Mouse (Mus musculus) kidney, embryonic 16.5 days (tissue): Measurements from ENCODE around the gene Ripply3. TPM values are rescaled to one million over a fixed set of nuclear protein-coding genes. Genes with fewer than 3 reads are reported as not detected.

Experiments
- ATAC-seq: fragments of 200-750 bp; cut with Nextera tagmentation; 2 replicates; pipeline ENCODE4 v1.8.0; 2017; ENCODE audit warnings: moderate TSS enrichment; ENCODE audit not compliant: low FRiP score, low TSS enrichment
- H3K27ac ChIP-seq: fragments of 300-500 bp; sonication (generic); 2 replicates; pipeline ENCODE4 v1.5.1; 2014; ENCODE audit warnings: low read length
- H3K27me3 ChIP-seq: fragments of 300-500 bp; sonication (generic); 2 replicates; pipeline ENCODE4 v1.6.1; 2014; ENCODE audit warnings: low read length, control low read depth, mixed read lengths; ENCODE audit not compliant: insufficient read depth
- H3K36me3 ChIP-seq: fragments of 300-500 bp; sonication (generic); 2 replicates; pipeline ENCODE4 v1.6.1; 2014; ENCODE audit warnings: low read length, control low read depth, mixed read lengths; ENCODE audit not compliant: insufficient read depth
- H3K4me1 ChIP-seq: fragments of 300-500 bp; sonication (generic); 2 replicates; pipeline ENCODE4 v1.6.1; 2014; ENCODE audit warnings: low read length, control low read depth, mixed read lengths; ENCODE audit not compliant: insufficient read depth
- H3K4me2 ChIP-seq: fragments of 300-500 bp; sonication (generic); replicated peaks from 2 replicates; pipeline ENCODE4 v1.6.1; 2014; ENCODE audit warnings: low read depth, low read length
- H3K4me3 ChIP-seq: fragments of 300-500 bp; sonication (generic); 2 replicates; pipeline ENCODE4 v1.5.1; 2014; ENCODE audit warnings: mild to moderate bottlenecking, low read length
- H3K9ac ChIP-seq: fragments of 300-500 bp; sonication (generic); replicated peaks from 2 replicates; pipeline ENCODE4 v1.6.1; 2014; ENCODE audit warnings: low read length
- H3K9me3 ChIP-seq: fragments of 300-500 bp; sonication (generic); 2 replicates; pipeline ENCODE4 v1.6.1; 2016; ENCODE audit warnings: low read length, control low read depth
- WGBS: fragments of 180-500 bp; shearing (Covaris S2); extraction: QIAGEN DNeasy Blood & Tissue Kit; methylation state at CpG from one replicate; pipeline ENCODE4 v1.1.7; 2014; 5-methylcytosine and 5-hydroxymethylcytosine counted together
- polyA plus RNA-seq: library from polyadenylated mRNA; unstranded; fragments of >200 nt; fragmentation: Nextera tagmentation; extraction: Ambion mirVana; gene quantifications from 2 replicates; pipeline ENCODE4 v1.2.1, GENCODE M21; 2015

Gene Ripply3
- polyA plus RNA-seq, 1 experiment from 2014 or later = 17.4 TPM

DNA sequence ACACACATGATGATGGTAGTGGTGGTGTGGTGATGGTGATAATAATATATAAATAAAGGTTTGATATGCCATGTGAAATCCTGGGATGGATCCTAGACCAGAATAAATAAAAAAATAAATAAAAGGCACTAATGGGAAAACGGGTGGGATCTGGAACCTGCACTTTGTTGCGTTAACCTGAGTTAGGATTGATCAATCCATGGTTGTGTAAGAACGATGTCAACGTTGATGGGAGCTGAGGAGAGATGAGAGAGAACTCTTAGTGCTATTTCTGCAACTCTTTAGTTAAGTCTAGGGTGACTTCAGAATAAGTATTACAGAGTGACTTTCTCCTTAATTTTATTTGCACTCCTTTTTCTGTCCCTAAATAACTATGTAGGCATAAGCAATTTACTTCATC is 27.0 kb upstream of the Ripply3 start:
- no peak overlapping the region for H3K9ac ChIP-seq
- H3K4me3 ChIP-seq = no peak overlapping the region
- no peak overlapping the region for H3K27ac ChIP-seq
- H3K9me3 ChIP-seq = peaks cover 8% of the 10 kb centered on the region
- no peaks in the 10 kb centered on the region for H3K36me3 ChIP-seq
- no peak overlapping the region for H3K4me2 ChIP-seq
- ATAC-seq = no peak
- H3K4me1 ChIP-seq = peaks cover 13% of the 10 kb centered on the region
- 94% methylated on average over 4 of the region's 4 CpGs for WGBS
- 0 out of 2 replicates have a peak, but pooled peaks cover 4% of the 10 kb centered on the region for H3K27me3 ChIP-seq

DNA sequence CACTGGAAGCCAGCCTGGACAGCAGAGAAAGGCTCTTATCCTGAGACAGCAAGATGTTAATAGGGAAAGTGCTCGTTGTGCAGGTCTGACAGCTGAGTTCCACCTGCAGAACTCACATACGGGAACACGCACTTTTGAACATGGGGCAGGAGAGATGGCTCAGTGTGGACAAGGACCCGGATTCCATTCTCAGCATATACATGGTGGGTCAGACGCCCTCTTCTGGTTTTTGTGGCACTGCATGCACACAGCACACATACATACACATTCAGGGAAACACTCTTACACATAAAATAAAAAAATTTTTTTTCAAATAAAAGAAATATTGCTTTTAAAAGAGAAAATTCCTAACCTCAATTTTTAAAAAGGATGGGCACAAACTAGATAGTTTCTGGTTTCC is 26.5 kb upstream of the Ripply3 start:
- Histone ChIP-seq H3K36me3 (no peaks in the 10 kb centered on the region), H3K9me3 (peaks cover 8% of the 10 kb centered on the region), H3K9ac (no peak overlapping the region), H3K27ac (no peak overlapping the region), H3K4me1 (peaks cover 13% of the 10 kb centered on the region), H3K4me3 (no peak overlapping the region), H3K4me2 (no peak overlapping the region), H3K27me3 (0 out of 2 replicates have a peak, but pooled peaks cover 4% of the 10 kb centered on the region)
- 84% methylated on average over 5 of the region's 5 CpGs for WGBS
- ATAC-seq = no peak

DNA sequence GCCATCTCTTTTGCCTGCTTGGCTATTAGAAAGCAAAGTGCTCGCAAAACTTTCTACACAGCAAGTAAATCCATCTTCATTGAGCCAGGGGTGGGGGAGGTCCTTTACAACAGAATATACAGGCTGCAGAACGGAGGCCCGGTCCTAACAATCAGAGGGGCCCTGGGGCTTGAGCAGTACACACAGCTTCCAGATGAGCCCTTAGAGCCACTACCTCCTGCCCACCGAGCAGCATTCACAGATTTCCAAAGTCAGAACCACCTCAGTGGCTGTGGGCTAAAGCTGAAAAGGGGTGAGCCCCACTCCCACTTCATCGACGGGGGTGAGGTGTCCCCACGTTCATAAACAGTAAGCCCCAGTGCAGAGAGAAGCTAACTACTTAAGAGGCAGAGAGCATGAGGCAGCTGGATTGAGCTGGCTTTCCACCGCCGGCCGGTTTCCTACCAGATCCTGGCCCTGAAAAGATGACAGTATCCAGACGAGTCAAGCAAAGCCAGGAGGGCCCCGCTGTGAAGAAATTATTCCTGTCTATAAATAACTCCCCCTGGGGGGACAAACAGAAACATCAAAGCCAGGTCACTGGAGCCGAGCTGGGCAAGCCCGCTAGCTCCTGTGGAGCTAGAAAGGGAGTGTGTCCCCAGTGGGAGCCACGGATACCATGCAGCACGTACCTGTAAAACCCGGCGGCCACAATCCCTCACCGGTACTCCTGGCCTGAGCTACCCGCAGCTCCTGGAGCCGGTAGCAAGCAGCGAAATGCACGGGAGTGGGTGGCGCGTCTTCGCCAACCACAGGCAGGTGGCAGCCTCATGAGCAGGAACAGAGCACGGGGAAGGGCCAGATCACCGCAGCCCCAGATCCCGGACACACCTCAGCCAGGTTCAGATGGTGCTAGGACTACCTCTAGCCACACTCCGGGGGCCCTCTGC is 25.7 kb upstream of the Ripply3 start:
- no peaks in the 10 kb centered on the region for H3K36me3 ChIP-seq
- H3K4me3 ChIP-seq = peak overlapping the region; percentile 26
- ATAC-seq = peak; percentile 69
- H3K9me3 ChIP-seq = peaks cover 8% of the 10 kb centered on the region
- peak overlapping the region; percentile 54 for H3K4me2 ChIP-seq
- H3K9ac ChIP-seq = peak overlapping the region; percentile 47
- 0 out of 2 replicates have a peak, but pooled peaks cover 4% of the 10 kb centered on the region for H3K27me3 ChIP-seq
- H3K4me1 ChIP-seq = peaks cover 13% of the 10 kb centered on the region
- H3K27ac ChIP-seq = no peak overlapping the region
- WGBS = 6% methylated on average over 30 of the region's 30 CpGs

DNA sequence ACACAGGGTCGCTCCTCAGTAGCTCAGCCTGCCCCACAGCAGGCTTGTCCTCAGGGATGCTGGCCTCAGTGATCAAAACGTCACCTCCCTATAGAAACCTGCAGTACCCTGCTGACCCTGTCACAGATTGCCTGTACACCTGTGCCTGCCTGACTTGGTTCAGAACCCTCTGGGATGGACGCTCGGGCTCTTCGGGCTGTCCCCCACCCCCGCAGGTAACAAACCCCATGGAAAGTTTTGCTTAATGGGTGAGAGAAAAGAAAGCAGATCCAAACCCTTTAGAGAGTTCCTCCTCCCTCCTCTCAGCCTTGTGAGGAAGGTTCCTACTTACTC is 25.1 kb upstream of the Ripply3 start:
- peaks cover 16% of the 10 kb centered on the region for H3K4me1 ChIP-seq
- no peak; the same call in 1 of the 2 replicates for ATAC-seq
- peak overlapping the region; percentile 26 for H3K4me3 ChIP-seq
- H3K36me3 ChIP-seq = no peaks in the 10 kb centered on the region
- no peak overlapping the region for H3K27ac ChIP-seq
- 26% methylated on average over 6 of the region's 6 CpGs for WGBS
- H3K27me3 ChIP-seq = 0 out of 2 replicates have a peak, but pooled peaks cover 4% of the 10 kb centered on the region
- 0 out of 2 replicates have a peak overlapping the region, but pooled peaks have one; percentile 47 for H3K9ac ChIP-seq
- peaks cover 8% of the 10 kb centered on the region for H3K9me3 ChIP-seq
- H3K4me2 ChIP-seq = peak overlapping the region; percentile 54

DNA sequence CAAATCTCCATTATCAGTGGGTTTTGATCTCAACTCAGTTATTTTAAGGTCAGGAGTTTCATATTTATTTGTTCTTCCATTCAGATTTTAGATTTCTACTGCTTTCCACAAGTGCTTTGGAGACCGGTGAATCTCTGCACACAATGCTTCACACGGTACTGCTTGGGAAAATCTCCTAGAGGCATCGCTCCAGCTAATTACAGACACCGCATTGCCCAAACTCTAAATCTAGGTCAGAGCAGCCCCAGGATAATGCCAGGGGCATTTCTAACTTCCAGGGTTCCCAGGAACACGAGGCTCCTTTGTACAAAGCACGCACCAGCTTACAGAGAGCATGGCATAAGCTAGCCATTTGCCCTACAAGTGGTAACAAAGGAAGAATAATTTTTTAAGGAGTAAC is 20.7 kb upstream of the Ripply3 start:
- no peak overlapping the region for H3K4me2 ChIP-seq
- peaks cover 18% of the 10 kb centered on the region for H3K4me1 ChIP-seq
- peaks cover 8% of the 10 kb centered on the region for H3K9me3 ChIP-seq
- WGBS = 54% methylated on average over 6 of the region's 6 CpGs
- ATAC-seq = no peak
- no peak overlapping the region for H3K27ac ChIP-seq
- no peak overlapping the region for H3K4me3 ChIP-seq
- H3K36me3 ChIP-seq = no peaks in the 10 kb centered on the region
- H3K27me3 ChIP-seq = 0 out of 2 replicates have a peak, but pooled peaks cover 4% of the 10 kb centered on the region
- no peak overlapping the region for H3K9ac ChIP-seq

DNA sequence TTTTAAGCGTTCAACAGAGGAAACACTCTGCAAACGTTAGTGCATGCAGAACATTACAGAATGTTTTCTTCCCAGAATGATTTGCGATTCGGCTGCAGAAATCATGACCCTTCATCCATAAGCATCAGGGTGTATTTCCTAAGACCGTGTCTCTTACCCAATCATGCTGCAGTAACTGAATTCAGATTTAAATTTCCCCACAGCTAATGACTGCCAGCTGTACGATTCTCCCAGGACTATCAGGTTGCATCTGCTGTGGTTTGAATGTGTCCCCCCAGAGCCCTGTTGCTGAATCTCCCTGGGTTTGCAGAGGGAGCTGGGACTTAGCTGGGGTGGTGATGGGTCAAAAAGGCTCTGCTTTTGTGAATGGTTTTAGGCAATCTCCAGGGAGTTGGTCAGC is 20.3 kb upstream of the Ripply3 start:
- Histone ChIP-seq H3K27ac (no peak overlapping the region), H3K4me1 (peaks cover 14% of the 10 kb centered on the region), H3K4me3 (no peak overlapping the region), H3K27me3 (0 out of 2 replicates have a peak, but pooled peaks cover 4% of the 10 kb centered on the region), H3K36me3 (no peaks in the 10 kb centered on the region), H3K9me3 (peaks cover 8% of the 10 kb centered on the region), H3K4me2 (no peak overlapping the region), H3K9ac (no peak overlapping the region)
- ATAC-seq = no peak
- 24% methylated on average over 6 of the region's 6 CpGs for WGBS

DNA sequence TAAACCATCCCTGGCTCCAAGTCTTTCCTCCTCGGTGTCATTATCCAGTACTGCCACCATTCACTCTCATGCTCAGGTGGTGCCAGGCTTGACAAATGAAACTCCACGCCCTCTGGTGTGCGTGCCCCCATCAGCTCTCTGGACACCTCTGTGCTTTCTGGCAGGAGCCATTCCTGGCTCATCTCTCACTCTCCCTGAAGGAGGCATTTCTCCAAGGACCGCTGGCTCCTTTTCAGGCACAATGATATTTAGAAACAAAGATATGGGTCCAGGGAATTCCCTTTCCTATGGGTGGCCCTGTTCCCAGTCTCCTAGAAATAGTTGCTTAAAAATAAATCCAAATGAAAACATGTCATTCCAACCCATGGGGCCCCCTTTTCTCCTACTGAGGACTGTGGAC is 19.2 kb upstream of the Ripply3 start:
- Histone ChIP-seq H3K9ac (no peak overlapping the region), H3K27ac (no peak overlapping the region), H3K9me3 (peaks cover 8% of the 10 kb centered on the region), H3K27me3 (no peaks in the 10 kb centered on the region), H3K36me3 (no peaks in the 10 kb centered on the region), H3K4me3 (no peak overlapping the region), H3K4me1 (peaks cover 10% of the 10 kb centered on the region; the same call in 1 of the 2 replicates), H3K4me2 (no peak overlapping the region)
- WGBS = 99% methylated on average over 4 of the region's 4 CpGs
- no peak for ATAC-seq

DNA sequence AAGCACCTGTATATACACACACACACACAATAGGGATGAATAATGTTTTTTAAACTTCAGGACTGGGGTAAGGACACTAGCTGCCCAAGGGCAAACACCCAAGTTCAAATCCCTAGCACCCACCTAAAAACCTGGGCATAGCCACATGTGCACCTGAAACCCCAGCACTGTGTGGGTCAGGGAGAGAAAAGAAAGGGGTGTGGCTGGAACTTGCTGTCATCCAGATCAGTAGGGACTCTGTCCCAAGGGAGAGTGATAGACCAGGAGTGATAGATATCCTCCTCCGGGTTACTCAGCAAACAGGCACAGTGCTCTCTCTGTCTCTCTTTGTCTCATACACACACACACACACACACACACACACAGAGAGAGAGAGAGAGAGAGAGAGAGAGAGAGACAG is 16.8 kb upstream of the Ripply3 start:
- Histone ChIP-seq H3K27ac (no peak overlapping the region), H3K4me1 (peaks cover 10% of the 10 kb centered on the region; the same call in 1 of the 2 replicates), H3K4me2 (no peak overlapping the region), H3K9ac (no peak overlapping the region), H3K9me3 (no peaks in the 10 kb centered on the region), H3K4me3 (no peak overlapping the region), H3K27me3 (no peaks in the 10 kb centered on the region), H3K36me3 (no peaks in the 10 kb centered on the region)
- no peak for ATAC-seq
- WGBS = 69% methylated on average over 1 of the region's 1 CpGs

DNA sequence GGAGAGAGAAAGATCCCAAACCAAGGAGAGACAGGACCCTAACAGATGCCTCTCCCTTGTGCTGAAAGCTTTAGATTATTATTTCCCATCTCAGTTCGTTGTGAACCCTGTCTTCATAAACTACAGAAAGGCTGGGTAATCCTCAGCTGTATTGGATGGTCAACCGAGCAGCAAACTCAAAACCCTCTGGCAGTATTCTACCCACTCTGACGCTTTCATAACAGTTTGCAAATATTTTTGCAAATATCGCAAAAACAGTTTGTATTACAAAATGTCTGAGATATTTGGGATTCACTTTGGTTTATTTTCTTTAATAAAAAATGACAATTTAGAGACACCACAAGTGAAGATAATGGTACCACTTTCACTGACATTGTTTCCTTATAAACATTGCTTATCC is 16.3 kb upstream of the Ripply3 start:
- no peak overlapping the region for H3K4me3 ChIP-seq
- H3K27ac ChIP-seq = no peak overlapping the region
- peak overlapping the region; percentile 82 for H3K4me2 ChIP-seq
- H3K9ac ChIP-seq = 0 out of 2 replicates have a peak overlapping the region, but pooled peaks have one; percentile 44
- no peak for ATAC-seq
- H3K9me3 ChIP-seq = no peaks in the 10 kb centered on the region
- WGBS = 78% methylated on average over 4 of the region's 4 CpGs
- no peaks in the 10 kb centered on the region for H3K27me3 ChIP-seq
- H3K36me3 ChIP-seq = no peaks in the 10 kb centered on the region
- H3K4me1 ChIP-seq = peaks cover 10% of the 10 kb centered on the region; the same call in 1 of the 2 replicates

DNA sequence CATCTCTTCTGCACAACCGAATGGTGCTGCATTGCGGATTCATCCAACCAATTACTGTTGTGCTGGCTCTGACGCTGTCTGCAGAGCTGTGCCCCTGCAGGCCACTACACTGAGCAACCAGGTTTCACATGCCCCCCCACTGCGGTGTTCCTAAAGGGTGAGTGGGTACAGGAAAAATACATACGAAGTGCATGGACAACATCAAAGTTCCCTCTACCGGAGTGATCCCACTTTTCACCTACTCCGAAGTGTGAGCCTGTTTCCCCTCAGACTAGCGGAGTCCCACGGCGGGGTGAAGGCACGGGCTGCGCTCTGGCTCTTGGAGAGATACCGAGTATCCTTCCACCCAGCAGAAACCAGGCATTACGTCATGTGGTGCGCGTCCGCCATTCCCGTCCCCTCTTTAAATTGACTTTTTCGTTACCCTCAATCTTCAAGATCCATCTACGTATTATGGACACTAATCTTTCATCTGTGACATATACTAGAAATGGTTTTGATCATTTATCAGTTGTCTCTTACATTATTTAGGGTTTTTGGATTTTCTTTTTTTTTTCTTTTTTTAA is 15.5 kb upstream of the Ripply3 start:
- Histone ChIP-seq H3K27me3 (no peaks in the 10 kb centered on the region), H3K4me3 (peak overlapping the region; percentile 66), H3K36me3 (no peaks in the 10 kb centered on the region), H3K4me2 (peak overlapping the region; percentile 82), H3K9ac (peak overlapping the region; percentile 89), H3K4me1 (peaks cover 10% of the 10 kb centered on the region; the same call in 1 of the 2 replicates), H3K9me3 (no peaks in the 10 kb centered on the region), H3K27ac (peak overlapping the region; percentile 100)
- ATAC-seq = peak; percentile 90
- under 1% methylated on average over 20 of the region's 20 CpGs for WGBS
